Mouse (Mus musculus) heart, adult 9 months (tissue): Measurements from ENCODE around the gene Inpp5e.
A peak's percentile ranks its signal among the peaks of the same experiment; 100 is the strongest.
"Not testable (repeated sequence)": the region's sequence is repeated elsewhere in the genome, so short reads cannot be mapped to it uniquely, and the experiment has no call there.

Source experiments
- DNase-seq, 2 experiments: peaks; one replicate each; pipeline ENCODE4 v3.0.0; 2022; ENCODE audit warnings: low spot score in 2 of 2

Inpp5e gene

GRCm38 (mm10) chr2:26418120-26418519, 9.1 kb upstream of the Inpp5e start:
- no peak for DNase-seq

GRCm38 (mm10) chr2:26417066-26417465, 8.1 kb upstream of the Inpp5e start:
- DNase-seq: no peak

GRCm38 (mm10) chr2:26410931-26411411, 2.0 kb upstream of the Inpp5e start:
- DNase-seq: no peak

- DNase-seq: no peak
Observed at GRCm38 (mm10) chr2:26410091-26410490, 1.1 kb upstream of the Inpp5e start.

- peak in 1 of 2 experiments; percentile 31 for DNase-seq
Observed at GRCm38 (mm10) chr2:26409362-26409761, 359 bp upstream of the Inpp5e start.

- no peak for DNase-seq
Observed at GRCm38 (mm10) chr2:26403306-26403705, 5.7 kb downstream of the Inpp5e start.

GRCm38 (mm10) chr2:26402265-26402664, 6.7 kb downstream of the Inpp5e start:
- DNase-seq: no peak

GRCm38 (mm10) chr2:26401023-26401422, 8.0 kb downstream of the Inpp5e start:
- no peak for DNase-seq

- no peak for DNase-seq
Observed at GRCm38 (mm10) chr2:26400296-26400695, 8.7 kb downstream of the Inpp5e start.

GRCm38 (mm10) chr2:26399647-26400046, 9.4 kb downstream of the Inpp5e start:
- DNase-seq: peak; percentile 70

GRCm38 (mm10) chr2:26398978-26399377, 10.0 kb downstream of the Inpp5e start:
- peak in 1 of 2 experiments; percentile 30 for DNase-seq

GRCm38 (mm10) chr2:26391617-26392016, 17.4 kb downstream of the Inpp5e start:
- DNase-seq: no peak

- DNase-seq: no peak
Observed at GRCm38 (mm10) chr2:26390954-26391353, 18.0 kb downstream of the Inpp5e start.

- DNase-seq: peak; percentile 83 to 86
Observed at GRCm38 (mm10) chr2:26389154-26389690, 19.8 kb downstream of the Inpp5e start, which contains the start of the genes Entr1 and Pmpca. TSS of gene Entr1 (minus strand) at chr2:26389316. TSS of gene Pmpca (plus strand) at chr2:26389339.

GRCm38 (mm10) chr2:26388682-26389153, 20.3 kb downstream of the Inpp5e start:
- DNase-seq: peak in 1 of 2 experiments; percentile 27

GRCm38 (mm10) chr2:26387713-26388112, 21.3 kb downstream of the Inpp5e start:
- no peak for DNase-seq

- DNase-seq: not testable (repeated sequence)
Observed at GRCm38 (mm10) chr2:26380871-26381270, 28.1 kb downstream of the Inpp5e start.

GRCm38 (mm10) chr2:26380131-26380771, 28.8 kb downstream of the Inpp5e start, which contains the start of gene Snapc4:
TSS of gene Snapc4 (minus strand) at chr2:26380653.
- peak; percentile 76 to 79 for DNase-seq

GRCm38 (mm10) chr2:26372396-26372795, 36.6 kb downstream of the Inpp5e start:
- no peak for DNase-seq

- peak; percentile 67 to 71 for DNase-seq
Observed at GRCm38 (mm10) chr2:26368572-26368971, 40.4 kb downstream of the Inpp5e start.

GRCm38 (mm10) chr2:26367911-26368310, 41.1 kb downstream of the Inpp5e start:
- no peak for DNase-seq

- peak; percentile 81 to 83 for DNase-seq
Observed at GRCm38 (mm10) chr2:26364738-26365465, 44.1 kb downstream of the Inpp5e start.
